Mouse (Mus musculus) erythroid progenitor cell, adult 5-6 weeks (primary cell): ENCODE measurements around the gene Tubg2. TPM values are rescaled to one million over a fixed set of nuclear protein-coding genes. Genes with fewer than 3 reads are reported as not detected.
"Not testable (repeated sequence)": the region's sequence is repeated elsewhere in the genome, so short reads cannot be mapped to it uniquely, and the experiment has no call there.

ENCODE experiments used
- ATAC-seq: replicated peaks from 2 replicates; pipeline ENCODE4 v1.8.0; 2016; ENCODE audit warnings: moderate number of reproducible peaks, mild to moderate bottlenecking, moderate TSS enrichment, inconsistent platforms; ENCODE audit not compliant: poor library complexity, low FRiP score, severe bottlenecking
- total RNA-seq, 2 experiments: library from RNA; stranded (forward) in 1 of 2; stranded (reverse) in 1 of 2; fragments of 150-400 nt in 1 of 2; fragments of 186-747, 209-891 nt in 1 of 2; gene quantifications; 2 replicates each; pipeline versions ENCODE4 v1.2.3 to v1.2.4; 2015 to 2017; ENCODE audit warnings: low replicate concordance in 2 of 2

Tubg2 gene
- total RNA-seq, 2 experiments from 2014 or later = not detected

DNA sequence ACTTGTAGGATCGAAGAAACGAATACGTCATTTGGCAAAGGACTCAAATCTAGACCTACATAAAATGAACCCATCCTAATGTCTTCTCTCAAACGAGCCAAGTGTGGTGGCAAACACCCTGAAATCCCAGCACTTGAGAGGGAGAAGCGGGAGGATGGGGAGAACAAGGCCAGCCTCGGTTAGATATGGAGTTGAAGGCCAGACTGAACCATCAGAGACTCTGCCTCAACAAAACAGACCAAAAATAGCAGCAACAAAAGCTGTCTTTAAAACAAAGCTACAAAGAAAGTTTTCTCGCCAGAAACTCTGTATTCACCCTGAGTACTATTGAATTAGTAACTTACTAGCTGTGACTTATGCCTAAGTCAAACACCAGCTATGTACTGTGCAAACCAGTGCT lies 18.7 kb upstream of the Tubg2 start:
- no peak for ATAC-seq

- no peak for ATAC-seq
Observed at GRCm38 (mm10) chr11:101138536-101139181, 17.0 kb upstream of the Tubg2 start.

- no peak for ATAC-seq
Observed at GRCm38 (mm10) chr11:101140164-101140819, 15.4 kb upstream of the Tubg2 start.

DNA sequence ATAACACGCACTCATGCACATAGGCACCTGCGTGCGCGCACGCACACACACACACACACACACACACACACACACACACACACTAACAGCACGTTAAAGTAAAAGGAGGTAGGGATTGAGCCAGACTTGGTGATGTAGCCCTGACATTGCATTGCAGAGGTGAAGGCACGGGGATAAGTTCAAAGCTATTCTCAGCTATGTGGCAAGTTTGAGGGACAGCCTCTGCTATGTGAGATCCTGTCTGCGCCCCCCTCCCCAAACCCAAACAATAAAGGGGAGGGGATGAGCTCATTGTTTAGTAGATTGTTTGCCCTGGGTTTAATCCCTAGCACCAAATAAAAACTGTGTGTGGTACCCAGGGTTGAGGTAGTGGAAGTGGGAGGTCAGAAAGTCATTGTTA lies 14.6 kb upstream of the Tubg2 start:
- no peak for ATAC-seq

DNA sequence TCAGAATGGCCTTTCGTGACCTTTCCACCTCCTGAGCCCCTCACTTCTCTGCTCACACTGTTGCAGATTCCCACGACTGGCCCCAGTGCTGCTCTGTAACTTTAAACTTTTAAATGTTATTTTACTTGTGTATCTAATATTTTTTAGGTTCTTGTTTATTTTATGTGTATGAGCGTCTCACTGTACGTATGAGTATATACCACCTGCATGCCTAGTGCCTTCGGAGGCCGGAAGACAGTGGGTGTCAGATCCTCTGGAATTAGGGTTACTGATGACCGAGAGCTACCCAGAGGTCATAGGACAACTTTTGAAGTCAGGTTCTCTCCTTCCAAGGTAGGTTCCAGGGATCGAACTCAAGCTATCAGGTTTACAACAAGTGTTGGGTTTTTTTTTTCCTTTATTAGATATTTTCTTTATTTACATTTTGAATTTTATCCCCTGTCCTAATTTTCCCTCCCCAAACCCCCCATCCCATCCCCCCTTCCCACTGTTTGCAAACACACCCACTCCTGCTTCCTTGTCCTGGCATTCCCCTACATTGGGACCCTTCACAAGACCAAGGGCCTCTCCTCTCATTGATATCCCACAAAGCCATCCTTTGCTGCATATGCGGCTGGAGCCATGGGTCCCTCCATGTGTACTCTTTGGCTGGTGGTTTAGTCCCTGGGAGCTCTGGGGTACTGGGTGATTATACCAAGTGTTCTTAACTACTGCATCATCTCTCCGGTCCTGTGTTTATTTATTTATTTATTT lies 13.3 kb upstream of the Tubg2 start:
- ATAC-seq = no peak

DNA sequence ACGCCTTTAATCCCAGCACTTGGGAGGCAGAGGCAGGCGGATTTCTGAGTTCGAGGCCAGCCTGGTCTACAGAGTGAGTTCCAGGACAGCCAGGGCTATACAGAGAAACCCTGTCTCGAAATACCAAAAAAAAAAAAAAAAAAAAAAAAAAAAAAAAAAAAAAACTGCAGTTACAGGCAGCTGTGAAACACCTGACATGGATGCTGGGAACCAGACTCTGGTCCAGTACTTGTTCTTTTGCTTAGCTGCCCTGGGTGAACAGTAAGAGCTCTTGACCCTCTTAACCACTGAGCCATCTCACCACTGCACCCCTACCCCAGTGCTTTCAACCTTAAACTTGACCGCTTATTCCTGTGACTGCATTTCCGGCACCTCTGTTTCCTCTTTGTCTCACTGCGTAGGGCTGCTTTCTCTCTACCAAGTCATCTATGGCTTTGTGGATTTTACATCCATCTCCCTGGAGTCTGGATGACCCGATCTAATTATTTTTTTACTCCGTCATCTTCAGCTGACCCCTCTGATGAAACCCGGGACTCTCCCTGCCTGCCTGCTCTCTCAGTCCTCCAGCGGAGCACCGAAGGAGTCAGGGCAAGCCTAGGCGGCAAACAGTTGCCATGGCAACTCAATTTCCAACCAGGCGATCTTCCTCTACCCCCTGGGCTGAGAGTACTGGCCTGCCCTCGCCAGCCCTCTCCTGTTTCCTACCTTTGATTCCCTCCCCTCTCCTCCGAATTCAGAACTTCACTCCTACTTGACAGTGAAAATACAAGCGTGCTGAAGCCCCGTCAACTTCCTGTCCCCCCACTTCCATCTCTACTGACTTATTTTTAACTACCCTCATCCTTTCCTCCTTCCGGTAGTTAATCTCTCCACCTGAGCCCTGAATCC lies 12.1 kb upstream of the Tubg2 start:
- ATAC-seq = no peak; the same call in 1 of the 2 replicates

- no peak for ATAC-seq
Observed at GRCm38 (mm10) chr11:101146377-101146776, 9.3 kb upstream of the Tubg2 start.

DNA sequence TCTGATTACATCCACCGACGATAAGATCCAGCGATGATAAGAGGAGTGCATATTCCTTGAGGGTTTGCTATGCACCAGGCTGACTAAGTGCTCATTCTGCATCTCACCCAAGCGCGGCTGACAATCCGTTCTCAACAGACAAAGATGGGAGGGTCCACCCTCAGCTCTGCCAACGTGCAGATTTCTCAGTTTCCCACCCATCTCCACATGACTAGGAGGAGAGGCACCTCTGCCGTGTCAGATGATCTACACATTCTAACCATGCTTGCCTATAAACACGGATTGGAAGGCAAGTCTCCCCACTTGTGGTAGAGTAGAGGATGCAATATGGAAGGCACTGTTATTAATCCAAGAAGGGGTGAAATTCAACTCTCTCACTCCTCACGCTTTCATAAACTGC lies 7.0 kb upstream of the Tubg2 start:
- ATAC-seq = no peak

- no peak for ATAC-seq
Observed at GRCm38 (mm10) chr11:101149178-101150105, 6.3 kb upstream of the Tubg2 start.

GRCm38 (mm10) chr11:101151063-101151462 lies 4.6 kb upstream of the Tubg2 start:
- no peak for ATAC-seq

DNA sequence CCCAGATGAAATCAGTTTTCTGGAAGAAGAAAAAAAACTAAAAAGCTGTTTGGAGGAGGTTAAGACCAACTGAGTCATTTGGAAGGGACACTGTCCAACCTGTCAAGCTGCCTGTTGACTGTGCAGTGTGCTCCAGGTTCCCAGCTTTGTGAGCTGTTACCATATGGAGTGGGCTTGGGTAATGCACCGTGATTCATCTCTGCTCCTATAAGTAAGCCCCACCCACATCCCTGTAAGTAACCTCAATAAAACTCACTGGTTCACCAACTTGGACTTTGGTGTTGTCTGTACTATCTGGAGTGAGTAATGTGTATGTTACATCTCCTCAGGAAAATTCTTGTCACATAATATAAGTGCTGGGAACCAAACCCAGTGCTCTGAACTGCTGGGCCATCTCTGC lies 2.9 kb upstream of the Tubg2 start:
- ATAC-seq = no peak

DNA sequence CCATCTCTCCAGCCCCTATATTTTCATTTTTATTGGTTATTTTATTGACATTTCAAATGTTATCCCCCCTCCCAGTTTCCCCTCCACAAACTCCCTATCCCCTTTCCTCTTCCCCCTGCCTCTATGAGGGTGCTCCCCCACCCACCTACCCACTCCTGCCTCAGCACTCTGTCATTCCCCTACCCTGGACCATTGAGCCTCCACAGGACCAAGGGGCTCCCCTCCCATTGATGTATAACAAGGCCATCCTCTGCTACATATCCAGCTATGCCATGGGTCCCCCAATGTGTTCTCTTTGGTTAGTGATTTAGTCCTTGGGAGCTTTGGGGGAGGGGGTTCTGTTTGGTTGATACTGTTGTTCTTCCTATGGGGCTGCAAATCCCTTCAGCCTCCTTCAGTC lies 1.1 kb upstream of the Tubg2 start:
- ATAC-seq = no peak

GRCm38 (mm10) chr11:101155151-101155550 lies 556 bp upstream of the Tubg2 start:
- ATAC-seq = no peak

DNA sequence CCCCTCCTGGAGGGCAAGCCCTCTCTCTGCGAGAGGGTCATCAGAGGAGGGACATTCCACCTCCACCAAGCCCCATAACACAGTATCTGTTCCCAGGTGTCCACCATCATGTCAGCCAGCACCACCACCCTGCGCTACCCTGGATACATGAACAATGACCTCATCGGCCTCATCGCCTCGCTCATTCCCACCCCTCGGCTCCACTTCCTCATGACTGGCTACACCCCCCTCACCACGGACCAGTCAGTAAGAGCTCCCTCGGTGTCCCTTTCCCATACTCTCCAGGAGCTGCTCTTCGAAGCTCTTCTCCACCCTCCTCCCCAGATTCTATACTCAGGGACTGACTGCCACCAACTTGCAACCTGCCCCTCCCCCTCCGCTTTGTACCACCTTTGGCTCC lies 4.4 kb downstream of the Tubg2 start:
- not testable (repeated sequence) for ATAC-seq

- not testable (repeated sequence) for ATAC-seq
Observed at GRCm38 (mm10) chr11:101160981-101161505, 5.3 kb downstream of the Tubg2 start.

DNA sequence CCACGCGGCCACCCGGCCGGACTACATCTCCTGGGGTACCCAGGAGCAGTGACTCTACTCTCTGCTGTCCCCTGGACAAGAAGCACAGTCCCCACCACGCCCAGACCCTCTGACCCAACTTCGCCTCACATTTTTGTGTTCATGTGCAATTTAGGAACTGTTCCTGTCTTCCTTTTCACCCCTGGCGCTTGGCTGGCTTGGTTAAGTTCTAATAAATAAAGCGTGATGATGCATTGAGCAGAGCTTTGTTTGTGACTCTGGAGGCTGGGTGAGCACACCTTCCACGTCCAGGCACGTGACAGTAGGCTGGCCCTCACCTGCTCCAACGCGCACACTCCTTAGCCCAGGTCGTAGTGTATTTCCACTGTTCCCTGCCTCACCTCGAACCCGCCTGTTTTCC lies 5.8 kb downstream of the Tubg2 start:
- ATAC-seq = no peak

DNA sequence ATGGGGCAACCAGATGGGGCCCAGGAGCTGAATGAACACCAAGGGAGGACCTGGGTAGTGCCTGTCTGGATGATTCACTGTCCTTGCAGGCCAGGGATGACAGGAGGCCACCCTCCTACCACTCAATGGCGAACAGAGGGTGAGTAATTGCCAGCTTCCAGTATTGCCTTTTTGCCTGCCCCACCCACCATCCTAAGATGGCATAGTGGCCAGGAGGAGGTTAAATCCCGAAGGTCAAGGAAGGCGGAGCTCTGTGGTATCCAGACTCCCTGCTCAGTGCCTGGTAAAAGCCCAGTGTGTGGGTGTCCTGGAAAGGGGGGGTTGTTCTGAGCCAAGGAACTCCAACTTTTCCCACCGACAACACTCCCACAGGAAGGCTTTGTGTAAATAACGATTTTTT lies 6.6 kb downstream of the Tubg2 start:
- no peak for ATAC-seq

DNA sequence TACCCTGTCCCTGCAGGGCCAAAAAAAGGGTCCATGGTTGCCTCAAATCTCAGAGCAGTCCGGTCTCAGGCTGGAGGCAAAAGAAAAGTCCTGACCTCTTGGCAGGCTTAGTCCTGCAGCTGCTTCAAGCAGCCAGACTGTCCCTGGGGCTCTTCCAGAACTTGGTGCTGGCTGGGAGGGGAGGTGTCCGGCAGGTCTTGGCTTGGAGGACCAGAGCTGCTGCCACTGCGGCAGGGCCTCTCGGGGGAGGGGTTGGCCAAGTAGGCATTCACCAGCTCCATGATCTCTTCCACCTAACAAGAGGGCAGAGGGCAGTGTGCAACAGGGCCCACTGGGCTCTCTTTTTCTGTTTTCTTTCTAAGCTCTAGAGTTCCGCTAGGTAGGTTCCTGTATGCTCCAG lies 7.1 kb downstream of the Tubg2 start:
- ATAC-seq = no peak
